Mouse (Mus musculus): ENCODE measurements around the gene Klhl36. TPM values are rescaled to one million over a fixed set of nuclear protein-coding genes. Genes with fewer than 3 reads are reported as not detected.

The Klhl36 gene
- polyA plus RNA-seq, 1 experiment from 2014 or later, result 22.4 TPM

Other genes starting within 250 kb of the Klhl36 start
- gene Adad2, start 249.5 kb upstream of the Klhl36 start, polyA plus RNA-seq (2015; fragmentation: Nextera tagmentation; extraction: Ambion mirVana), result 0.12 and 0.14 TPM in 2 replicates
- 0.05 and 0.15 TPM in 2 replicates for gene Kcng4, start 226.6 kb upstream of the Klhl36 start, polyA plus RNA-seq (2015; fragmentation: Nextera tagmentation; extraction: Ambion mirVana)
- 2.3 and 3.7 TPM in 2 replicates for gene Wfdc1, start 195.9 kb upstream of the Klhl36 start, polyA plus RNA-seq (2015; fragmentation: Nextera tagmentation; extraction: Ambion mirVana)
- gene Atp2c2, start 162.3 kb upstream of the Klhl36 start, polyA plus RNA-seq (2015; fragmentation: Nextera tagmentation; extraction: Ambion mirVana), result 1.9 and 2.7 TPM in 2 replicates
- gene Tldc1, start 83.8 kb upstream of the Klhl36 start, polyA plus RNA-seq (2015; fragmentation: Nextera tagmentation; extraction: Ambion mirVana), result 16.5 and 19.7 TPM in 2 replicates
- gene Cotl1, start 21.7 kb upstream of the Klhl36 start, polyA plus RNA-seq (2015; fragmentation: Nextera tagmentation; extraction: Ambion mirVana), result 130 and 138 TPM in 2 replicates
- gene Usp10, start 48.1 kb downstream of the Klhl36 start, polyA plus RNA-seq (2015; fragmentation: Nextera tagmentation; extraction: Ambion mirVana), result 194 and 197 TPM in 2 replicates
- gene Gm20388, start 48.6 kb downstream of the Klhl36 start, polyA plus RNA-seq (2015; fragmentation: Nextera tagmentation; extraction: Ambion mirVana), result 2.9 and 7.7 TPM in 2 replicates
- gene Crispld2, start 130.2 kb downstream of the Klhl36 start, polyA plus RNA-seq (2015; fragmentation: Nextera tagmentation; extraction: Ambion mirVana), result 8.7 and 10.1 TPM in 2 replicates
- 36.2 and 37.4 TPM in 2 replicates for gene Zdhhc7, start 239.2 kb downstream of the Klhl36 start, polyA plus RNA-seq (2015; fragmentation: Nextera tagmentation; extraction: Ambion mirVana)